Mouse (Mus musculus): ENCODE results near the gene Cckbr.

Cckbr gene

DNA sequence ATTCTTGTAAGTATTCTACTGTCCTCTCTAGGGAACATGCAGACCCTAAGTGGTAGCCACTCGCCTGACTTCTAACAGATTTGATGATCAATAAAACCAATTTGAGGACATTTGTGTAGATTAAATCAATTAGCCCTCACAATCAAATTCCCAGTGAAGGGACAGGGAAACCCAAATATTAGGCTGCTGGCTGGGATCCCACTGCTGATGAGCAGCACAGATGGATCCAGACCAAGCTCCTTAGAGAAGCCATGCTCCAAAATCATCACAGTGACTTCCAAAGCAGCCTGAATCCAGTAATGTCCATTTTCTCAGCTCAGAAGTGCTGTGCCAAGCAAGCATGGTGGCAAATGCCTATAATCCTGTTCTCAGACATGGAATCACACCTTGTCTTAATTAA lies 74.1 kb downstream of the Cckbr start:
- DNase-seq = peak; percentile 15

DNA sequence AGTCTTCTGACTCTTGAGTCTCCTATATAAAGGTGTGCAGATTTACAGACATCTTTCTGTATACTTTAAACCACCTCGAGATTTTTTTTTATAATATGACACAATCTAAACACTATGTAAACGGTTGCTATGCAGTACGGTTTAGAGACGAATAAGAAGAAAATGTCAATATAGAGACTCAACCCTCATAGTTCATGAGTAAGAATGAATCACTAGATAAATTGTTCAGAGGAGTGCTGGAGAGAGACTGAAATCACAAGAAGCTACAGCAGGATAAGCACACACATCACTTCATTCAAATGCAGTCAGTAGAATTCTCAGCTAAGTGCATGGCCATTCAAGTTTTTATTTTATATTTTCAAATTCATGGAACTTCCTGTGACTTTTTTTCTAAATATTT lies 76.5 kb downstream of the Cckbr start:
- DNase-seq = no peak

DNA sequence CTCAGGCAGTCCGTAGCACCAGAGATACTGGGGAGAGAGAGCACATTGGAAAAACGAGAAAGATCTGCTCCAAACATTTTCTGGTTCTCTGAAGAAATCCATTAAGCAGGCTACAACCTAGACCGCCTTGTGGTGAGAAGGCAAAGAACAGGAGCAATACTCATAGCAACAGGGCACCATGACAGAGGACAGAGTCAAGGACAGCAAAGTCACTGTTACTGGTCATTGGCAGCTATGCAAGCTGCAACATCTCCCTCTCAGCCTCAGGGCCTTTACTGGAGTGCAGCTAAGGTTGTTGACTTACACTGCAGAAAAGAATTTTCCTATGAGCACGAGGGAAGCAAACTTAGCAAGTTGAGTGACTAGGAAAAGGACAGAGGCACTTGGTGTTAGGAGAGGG lies 81.7 kb downstream of the Cckbr start:
- DNase-seq = no peak

DNA sequence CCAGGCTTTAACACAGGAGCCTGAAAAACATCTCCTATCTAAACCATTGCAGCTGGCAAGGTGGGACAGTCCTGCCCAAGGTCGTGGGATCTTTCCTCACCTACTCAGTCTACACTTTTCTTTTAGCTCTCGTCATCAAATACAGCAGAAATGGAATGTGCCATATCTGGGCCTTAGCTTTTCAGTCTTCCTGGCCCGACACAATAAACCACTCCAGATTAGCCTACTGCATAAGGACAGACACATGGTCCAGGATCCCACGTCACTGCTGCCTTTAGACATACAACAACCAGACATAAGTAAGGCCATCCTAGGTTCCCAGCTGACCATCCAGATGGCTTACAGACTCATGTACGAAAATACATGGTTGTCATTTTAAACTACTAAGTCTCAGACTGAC lies 84.6 kb downstream of the Cckbr start:
- no peak for DNase-seq

DNA sequence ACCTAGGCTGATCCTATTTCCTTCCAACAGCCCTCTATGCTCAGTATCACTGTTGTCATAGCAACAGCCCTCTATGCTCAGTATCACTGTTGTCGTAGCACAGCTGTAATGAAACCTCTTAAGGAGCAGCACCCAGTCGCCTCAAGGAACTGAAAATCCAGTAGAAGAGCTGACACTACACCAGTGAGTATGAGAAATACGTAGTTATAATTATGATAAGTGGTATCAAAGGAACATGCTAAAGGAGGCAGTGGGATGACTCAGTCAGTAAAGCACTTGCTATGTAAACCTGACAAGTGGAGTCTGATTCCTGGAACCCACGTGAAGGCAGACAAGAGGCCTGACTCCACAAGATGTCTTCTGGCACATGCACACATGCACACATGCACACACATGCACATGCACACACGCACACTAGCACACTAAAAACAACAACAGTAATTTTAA lies 88.3 kb downstream of the Cckbr start:
- no peak for DNase-seq

DNA sequence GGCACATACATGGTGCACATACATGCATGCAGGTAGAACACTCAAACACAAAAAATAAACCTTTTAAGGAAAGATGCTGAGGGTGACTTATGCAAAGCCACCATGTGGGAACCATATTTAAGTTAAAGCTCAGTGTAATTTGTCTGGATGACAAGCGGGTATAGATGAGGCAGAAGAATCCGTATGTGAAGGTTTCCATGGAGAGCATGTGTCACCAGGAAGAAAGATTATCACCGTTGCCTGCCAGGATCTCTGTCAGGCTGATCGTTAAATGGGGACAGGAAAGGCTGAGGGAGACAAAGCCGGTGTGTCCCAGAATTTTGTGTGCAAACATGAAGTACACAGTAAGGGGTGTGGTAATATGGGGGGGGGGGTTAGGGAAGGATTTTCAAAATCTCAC lies 89.0 kb downstream of the Cckbr start:
- DNase-seq = no peak

DNA sequence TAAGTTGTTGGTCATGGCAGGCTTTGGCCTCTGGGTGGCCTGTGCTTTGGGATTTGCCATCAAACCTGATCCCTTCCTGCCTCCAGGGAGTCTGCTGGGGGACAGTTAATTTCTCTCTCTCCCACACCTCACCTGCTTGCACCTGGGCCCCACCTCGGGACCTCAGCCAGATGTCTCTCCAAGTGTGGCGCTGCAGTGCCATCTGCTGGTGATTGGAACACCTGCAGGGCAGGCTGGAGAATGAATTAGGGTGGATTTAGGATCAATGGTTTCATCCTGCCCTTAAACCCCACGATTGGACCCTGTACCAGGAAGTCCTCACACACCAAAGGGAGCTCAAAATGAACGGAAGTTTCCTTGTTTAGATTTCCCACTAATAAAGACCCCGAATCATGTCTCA lies 89.6 kb downstream of the Cckbr start:
- DNase-seq = peak; percentile 40

DNA sequence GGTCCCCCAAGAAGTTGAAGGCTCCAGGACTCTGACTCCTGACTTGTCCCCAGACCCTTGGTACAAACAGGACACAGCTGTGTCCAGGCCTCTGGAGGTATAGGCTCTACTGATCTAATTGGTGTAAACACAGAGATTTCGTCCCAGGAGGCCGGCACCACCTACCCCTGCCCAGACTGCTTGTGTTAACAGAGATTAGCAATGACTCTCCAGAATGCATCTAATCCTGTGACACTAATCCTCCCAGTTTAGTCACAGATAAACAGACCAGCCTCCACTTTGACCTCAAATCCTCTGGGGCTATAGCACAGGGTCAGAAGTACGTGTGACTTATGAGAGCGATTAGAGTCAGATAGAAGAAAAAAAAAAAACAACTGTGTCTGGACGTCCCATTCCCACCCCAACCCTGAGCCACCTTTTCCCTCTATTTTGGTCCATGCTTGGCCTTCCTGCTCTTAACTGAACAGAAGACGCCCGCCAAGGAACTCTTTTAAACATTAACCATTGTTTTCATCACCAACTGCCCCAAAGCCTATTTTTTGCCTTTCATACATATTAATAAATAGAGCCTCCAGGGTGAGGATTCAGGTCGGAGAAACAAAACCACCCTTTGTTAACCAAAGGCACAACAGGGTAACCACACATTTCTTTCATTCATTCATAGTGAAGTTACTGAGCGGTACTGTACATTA lies 91.3 kb downstream of the Cckbr start:
- no peak for DNase-seq

DNA sequence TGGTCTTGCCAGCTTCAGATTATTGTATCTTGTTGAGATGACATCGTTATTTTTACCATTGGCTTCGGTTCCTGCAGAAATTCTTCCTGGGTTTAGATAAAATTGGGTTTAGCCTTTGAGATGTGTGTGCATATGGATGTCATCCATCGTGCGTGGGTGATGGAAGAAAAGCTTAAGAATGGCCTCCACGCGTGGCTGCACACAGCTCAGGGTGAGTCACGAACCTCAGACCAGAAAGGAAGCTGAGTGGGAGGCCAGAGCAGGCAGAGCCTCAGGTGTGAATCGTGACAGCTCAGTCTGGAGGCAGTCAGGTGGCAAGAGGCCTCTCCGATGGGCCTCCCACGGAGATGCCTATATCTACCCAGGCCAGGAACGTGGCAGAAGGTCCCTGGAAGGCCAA lies 93.8 kb downstream of the Cckbr start:
- peak; percentile 42 for DNase-seq

DNA sequence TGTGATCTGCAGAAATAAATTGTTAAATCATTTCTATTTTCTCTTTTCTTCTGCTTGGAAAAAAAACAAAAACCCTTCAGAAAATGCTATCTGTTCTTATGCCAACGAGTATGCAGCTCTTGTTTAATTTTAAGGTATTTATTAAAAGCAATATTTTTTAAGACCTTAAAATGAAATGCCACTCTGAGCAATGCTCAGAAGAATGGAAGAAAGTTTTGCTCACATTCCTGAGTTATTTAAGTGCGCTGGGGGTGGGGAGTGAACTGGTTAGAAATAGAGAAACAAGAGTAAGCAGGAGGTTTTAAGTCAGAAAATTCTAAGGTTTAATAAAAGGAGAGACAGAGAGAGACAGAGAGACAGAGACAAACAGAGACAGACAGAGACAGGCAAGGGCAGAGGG lies 94.2 kb downstream of the Cckbr start:
- DNase-seq = no peak

DNA sequence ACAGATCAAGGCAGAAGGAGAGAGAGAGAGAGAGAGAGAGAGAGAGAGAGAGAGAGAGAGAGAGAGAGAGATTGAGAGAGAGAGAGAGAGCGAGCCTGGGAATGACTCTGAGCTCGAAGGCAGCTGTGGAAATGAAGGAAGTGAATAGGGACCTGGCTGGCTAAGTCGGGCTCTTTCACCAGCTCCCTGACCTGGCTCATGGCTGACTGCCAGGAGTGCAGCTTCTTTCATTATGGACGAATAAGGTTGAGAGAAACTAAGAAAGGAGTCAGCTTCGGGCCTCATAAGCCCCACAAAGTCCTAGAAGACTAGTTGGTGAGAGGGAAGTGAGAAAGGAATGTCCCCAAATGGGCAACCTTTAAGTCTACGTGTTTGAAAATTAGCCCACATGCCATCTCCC lies 94.7 kb downstream of the Cckbr start:
- DNase-seq = no peak

Measured in cerebellum, adult 9-11 months (tissue).